Mouse (Mus musculus): ENCODE data around the gene Tom1. TPM values are rescaled to one million over a fixed set of nuclear protein-coding genes. Genes with fewer than 3 reads are reported as not detected.

The Tom1 gene
- polyA plus RNA-seq, 1 experiment from 2014 or later: 36.5 TPM

DNA sequence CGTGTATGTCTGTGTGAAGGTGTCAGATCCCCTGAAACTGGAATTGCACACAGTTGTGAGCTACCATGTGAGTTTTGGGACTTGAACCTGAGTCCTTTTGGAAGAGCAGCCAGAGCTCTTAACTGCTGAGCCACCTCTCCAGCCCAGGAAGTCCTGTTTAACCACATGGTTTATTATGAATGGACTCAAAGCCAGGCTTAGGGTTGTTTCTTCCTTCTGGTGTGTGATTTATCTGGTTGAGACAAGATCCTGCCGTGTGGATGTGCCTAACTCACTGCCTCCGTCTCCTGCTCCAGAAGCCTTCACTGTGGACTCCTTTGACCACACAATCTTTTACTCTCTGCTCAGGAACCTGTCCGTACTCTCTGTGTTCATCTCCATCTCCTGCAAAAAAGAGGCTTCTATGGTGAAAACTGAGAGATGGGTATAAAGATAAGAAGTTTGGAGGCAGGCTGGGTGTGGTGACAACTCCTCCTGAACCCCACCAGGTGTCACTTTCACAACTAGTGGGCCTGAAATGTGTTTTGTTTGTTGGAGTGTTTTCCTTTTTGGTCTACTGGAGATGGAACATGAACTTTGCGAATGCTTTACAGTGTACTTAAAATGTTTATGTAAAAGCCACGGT lies 48.8 kb downstream of the Tom1 start:
- H3K9me3 ChIP-seq (replicated peaks): no peaks in the 10 kb centered on the region
- H3K4me3 ChIP-seq: no peak overlapping the region
- DNase-seq (ENCODE audit: low spot score): no peak
- H3K36me3 ChIP-seq: no peaks in the 10 kb centered on the region
- H3K27me3 ChIP-seq (ENCODE audit: low read depth, poor library complexity, severe bottlenecking): no peaks in the 10 kb centered on the region
- no peak overlapping the region for H3K27ac ChIP-seq
- WGBS: 81% methylated on average over 6 of the region's 6 CpGs
- peaks cover 11% of the 10 kb centered on the region for H3K4me1 ChIP-seq

DNA sequence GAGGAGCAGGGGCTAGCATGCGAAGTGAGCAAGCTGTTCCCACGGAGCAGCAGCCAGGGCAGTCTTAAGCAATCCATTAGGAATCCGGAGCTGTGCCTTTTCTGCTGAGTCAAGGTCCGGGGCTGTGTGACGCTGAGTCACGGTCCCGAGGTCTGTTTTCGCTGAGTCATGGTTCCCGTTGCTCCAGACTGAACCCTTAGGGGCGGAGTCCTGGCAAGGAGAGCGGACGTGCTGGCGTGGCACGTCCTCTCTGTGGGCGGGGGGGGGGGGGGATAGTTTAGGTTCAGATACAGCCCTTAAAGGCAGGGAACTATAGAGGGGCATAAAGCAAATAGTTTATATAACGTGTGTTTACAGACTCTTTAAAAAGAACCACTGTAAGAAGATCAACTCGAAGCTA lies 50.3 kb downstream of the Tom1 start:
- Histone ChIP-seq H3K4me3 (peak overlapping the region; percentile 40), H3K27ac (no peak overlapping the region; the same call in 1 of the 2 replicates), H3K4me1 (peaks cover 11% of the 10 kb centered on the region), H3K36me3 (no peaks in the 10 kb centered on the region), H3K27me3 (ENCODE audit: low read depth, poor library complexity, severe bottlenecking) (no peaks in the 10 kb centered on the region), H3K9me3 (replicated peaks) (no peaks in the 10 kb centered on the region)
- WGBS: 10% methylated on average over 17 of the region's 17 CpGs
- peak; percentile 93 for DNase-seq (ENCODE audit: low spot score)

DNA sequence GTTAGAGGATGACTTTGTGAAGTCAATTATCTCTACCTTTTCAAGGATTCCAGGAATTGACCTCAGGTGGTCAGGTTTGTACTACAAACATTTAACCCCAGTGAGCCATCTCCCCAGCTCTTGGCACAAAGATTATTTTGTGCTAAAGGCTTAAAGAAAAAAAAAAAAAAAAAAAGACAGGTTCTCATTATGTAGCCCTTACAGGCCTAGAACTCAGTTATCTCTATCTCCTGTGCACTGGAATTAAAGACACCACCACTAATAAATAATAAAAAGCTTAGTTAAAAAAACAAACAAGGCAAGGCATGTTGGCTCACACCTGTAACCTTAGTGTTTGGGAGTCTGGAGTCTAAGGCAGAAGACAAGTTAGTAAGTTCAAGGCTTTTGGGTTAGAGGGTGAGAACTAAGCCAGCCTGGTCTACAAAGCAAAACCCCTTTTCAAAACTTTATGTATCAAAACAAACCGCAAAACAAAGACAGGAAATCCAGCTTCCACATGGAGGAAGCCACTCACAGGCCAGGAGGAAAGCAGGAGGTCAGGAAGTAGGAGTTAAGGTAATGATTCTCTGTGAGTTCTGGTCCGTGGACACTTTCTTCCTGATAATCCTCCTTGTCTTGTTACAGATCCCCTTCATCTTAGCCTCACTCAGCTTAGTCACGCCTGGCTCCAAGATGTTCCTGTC lies 51.0 kb downstream of the Tom1 start:
- Histone ChIP-seq H3K36me3 (no peaks in the 10 kb centered on the region), H3K4me3 (no peak overlapping the region), H3K9me3 (replicated peaks) (no peaks in the 10 kb centered on the region), H3K27me3 (ENCODE audit: low read depth, poor library complexity, severe bottlenecking) (no peaks in the 10 kb centered on the region), H3K27ac (no peak overlapping the region; the same call in 1 of the 2 replicates), H3K4me1 (peaks cover 16% of the 10 kb centered on the region)
- 86% methylated on average over 3 of the region's 3 CpGs for WGBS
- no peak for DNase-seq (ENCODE audit: low spot score)

DNA sequence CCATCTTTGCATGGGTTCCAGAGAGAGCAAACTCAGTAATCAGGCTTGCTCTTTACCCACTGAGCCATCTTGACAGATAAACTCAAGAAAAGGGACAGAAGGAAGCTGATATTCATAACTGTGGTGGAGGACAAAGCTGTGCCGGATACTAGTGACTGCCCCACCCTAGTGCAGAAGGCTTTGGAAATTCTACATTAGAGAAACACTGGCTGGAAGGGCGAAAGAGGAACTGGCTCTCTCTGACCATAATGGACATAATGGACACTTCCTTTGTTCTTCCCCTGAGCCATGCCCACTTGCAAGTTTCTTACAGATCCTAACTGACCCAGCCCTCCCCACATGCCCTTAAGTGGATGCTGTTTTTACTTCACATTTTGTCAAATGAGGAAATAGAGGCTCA lies 52.5 kb downstream of the Tom1 start:
- Histone ChIP-seq H3K36me3 (no peaks in the 10 kb centered on the region), H3K4me3 (no peak overlapping the region), H3K9me3 (replicated peaks) (no peaks in the 10 kb centered on the region), H3K4me1 (peaks cover 17% of the 10 kb centered on the region), H3K27ac (no peak overlapping the region), H3K27me3 (ENCODE audit: low read depth, poor library complexity, severe bottlenecking) (no peaks in the 10 kb centered on the region)
- WGBS: 93% methylated on average over 2 of the region's 2 CpGs
- DNase-seq (ENCODE audit: low spot score): no peak

DNA sequence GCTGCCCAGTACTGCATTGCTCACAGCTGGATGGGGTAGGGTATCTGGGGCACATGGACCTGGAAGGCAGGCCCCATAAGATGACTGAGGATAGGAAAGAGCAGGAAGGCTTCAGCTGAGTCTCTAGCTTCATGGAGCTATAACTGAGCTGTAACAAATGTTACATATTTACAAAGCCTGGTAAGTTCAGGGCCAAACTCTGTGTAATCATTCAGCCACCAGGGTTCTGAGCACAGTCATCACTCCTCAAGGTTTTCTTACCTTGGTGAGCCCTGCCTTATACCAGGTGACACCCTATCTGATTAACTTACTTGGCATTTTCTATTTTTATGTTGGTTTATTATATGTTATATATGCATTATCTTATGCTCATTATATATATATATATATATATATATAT lies 53.6 kb downstream of the Tom1 start:
- H3K9me3 ChIP-seq (replicated peaks): no peaks in the 10 kb centered on the region
- H3K36me3 ChIP-seq: no peaks in the 10 kb centered on the region
- DNase-seq (ENCODE audit: low spot score): no peak
- H3K4me1 ChIP-seq: peaks cover 17% of the 10 kb centered on the region
- H3K27me3 ChIP-seq (ENCODE audit: low read depth, poor library complexity, severe bottlenecking): no peaks in the 10 kb centered on the region
- H3K4me3 ChIP-seq: no peak overlapping the region
- H3K27ac ChIP-seq: no peak overlapping the region

DNA sequence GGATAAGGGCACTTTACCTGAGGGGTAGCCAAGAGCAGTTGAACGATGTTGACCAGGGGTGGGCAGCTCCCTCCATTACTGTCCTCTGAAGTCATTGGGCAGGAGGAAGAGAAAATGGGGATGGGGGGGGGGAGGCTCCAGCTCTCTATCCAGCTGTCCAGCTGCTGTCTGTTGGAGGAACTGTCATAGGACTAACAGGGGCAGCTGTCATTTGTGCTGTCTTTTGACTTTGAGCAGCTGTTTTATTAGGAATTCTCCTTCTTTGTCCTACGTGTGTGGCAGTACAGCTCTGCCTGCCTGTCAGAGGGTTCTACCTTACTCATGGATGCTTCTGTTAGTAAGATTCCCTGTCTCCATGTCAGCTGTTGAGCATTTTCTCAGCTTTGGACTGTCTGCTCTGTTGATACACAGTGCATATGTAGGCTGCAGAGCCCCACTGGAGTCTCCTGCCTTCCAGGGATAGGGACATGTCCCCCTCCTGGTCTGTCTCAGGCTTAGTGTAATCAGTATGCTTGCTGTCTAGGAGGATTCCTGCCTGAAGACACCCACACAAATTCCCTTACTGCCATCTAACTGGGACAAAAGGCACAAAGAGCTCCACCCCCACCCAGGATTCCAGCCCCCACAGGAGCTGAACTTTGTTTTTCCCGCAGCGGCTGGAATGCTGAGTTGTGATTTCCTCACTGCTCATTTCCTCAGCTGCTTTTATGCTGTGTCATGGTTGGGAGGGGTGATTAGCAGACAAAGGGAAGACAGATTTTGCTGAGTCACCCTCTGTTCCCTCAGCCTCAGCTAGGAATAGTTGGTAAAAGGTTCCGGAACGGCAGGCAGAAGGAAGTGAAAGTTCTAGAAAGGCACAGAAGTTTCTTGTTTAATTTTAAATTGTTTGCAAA lies 55.7 kb downstream of the Tom1 start:
- WGBS: 50% methylated on average over 6 of the region's 6 CpGs
- Histone ChIP-seq H3K27ac (peak overlapping the region; percentile 66; the same call in 1 of the 2 replicates), H3K27me3 (ENCODE audit: low read depth, poor library complexity, severe bottlenecking) (no peaks in the 10 kb centered on the region), H3K36me3 (no peaks in the 10 kb centered on the region), H3K9me3 (replicated peaks) (no peaks in the 10 kb centered on the region), H3K4me3 (no peak overlapping the region), H3K4me1 (peaks cover 15% of the 10 kb centered on the region)
- peak; percentile 53 for DNase-seq (ENCODE audit: low spot score)

DNA sequence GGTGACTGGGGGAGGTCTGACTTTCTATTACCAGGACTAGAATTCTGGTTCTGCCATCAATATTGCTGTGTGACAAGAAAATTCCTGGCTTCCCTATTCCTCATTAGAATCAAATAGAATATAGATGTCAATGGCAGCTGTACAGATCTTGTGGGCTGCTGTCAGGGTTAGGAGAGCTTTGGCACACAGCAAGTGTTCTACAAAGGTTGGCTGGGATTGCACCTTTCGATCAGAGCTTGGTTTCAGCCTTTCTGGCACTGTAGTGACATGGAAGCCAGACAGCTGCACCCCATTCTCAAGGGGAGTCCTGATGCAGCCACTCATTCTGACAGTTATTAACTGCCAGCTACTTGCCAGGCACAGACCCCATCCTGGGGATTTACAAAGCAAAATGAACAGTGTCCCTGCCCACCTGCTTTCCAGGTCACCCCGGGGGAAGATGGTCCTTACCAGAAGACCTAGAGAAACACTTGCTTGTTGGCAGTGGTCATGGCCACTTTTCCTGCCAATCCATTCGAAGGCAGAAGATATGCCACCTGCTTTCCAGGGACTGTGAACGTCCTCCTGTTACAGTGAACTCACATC lies 57.4 kb downstream of the Tom1 start:
- no peak overlapping the region for H3K4me3 ChIP-seq
- DNase-seq (ENCODE audit: low spot score): no peak
- no peaks in the 10 kb centered on the region for H3K27me3 ChIP-seq (ENCODE audit: low read depth, poor library complexity, severe bottlenecking)
- 86% methylated on average over 4 of the region's 4 CpGs for WGBS
- H3K9me3 ChIP-seq (replicated peaks): no peaks in the 10 kb centered on the region
- H3K4me1 ChIP-seq: peaks cover 26% of the 10 kb centered on the region
- no peak overlapping the region for H3K27ac ChIP-seq
- H3K36me3 ChIP-seq: no peaks in the 10 kb centered on the region

DNA sequence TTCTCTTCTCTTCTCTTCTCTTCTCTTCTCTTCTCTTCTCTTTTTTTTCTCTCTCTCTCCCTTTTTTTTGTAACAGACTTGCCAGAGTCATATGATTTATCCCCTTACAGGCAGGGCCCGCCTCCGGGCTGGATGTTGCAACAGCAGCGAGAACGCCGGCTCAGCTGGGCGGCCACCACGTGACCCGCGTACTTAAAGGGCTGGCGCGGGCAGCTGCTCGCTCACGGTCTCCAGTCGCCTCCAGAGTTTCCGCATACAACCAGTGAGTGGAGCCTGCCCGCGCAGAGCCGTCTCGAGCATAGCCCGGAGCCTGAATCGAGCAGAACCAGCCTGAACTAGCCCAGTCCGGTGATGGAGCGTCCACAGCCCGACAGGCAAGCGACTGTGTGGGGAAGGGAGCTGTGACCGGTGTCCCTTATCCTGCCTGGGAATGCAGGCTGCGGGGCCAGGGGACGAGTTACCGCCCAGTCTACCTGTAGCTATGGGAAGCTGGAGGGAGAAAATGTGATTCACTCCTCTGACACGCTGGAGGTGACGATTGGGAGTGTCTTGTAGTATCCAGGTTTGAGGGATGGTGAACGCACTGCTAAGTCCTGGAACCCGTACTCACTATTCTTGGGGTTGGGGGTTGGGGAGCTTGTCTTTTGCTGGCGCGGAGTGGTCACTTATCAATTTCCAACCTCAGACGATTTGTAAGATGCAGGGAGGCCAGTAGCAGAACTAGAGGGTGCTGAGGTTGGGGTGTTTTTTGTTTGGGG lies 60.1 kb downstream of the Tom1 start, which contains the start of gene Hmox1:
Gene Hmox1, plus strand, starts transcription at position 223 of the 758 bp plus-strand sequence.
- H3K36me3 ChIP-seq: peaks cover 23% of the 10 kb centered on the region
- H3K4me1 ChIP-seq: peaks cover 26% of the 10 kb centered on the region
- peak within 1 kb of the TSS; percentile 86 for H3K27ac ChIP-seq
- H3K4me3 ChIP-seq: peak within 1 kb of the TSS; percentile 68
- peak; percentile 96 for DNase-seq (ENCODE audit: low spot score)
- H3K27me3 ChIP-seq (ENCODE audit: low read depth, poor library complexity, severe bottlenecking): no peaks in the 10 kb centered on the region
- WGBS: 2% methylated on average over 36 of the region's 36 CpGs
- H3K9me3 ChIP-seq (replicated peaks): no peaks in the 10 kb centered on the region

DNA sequence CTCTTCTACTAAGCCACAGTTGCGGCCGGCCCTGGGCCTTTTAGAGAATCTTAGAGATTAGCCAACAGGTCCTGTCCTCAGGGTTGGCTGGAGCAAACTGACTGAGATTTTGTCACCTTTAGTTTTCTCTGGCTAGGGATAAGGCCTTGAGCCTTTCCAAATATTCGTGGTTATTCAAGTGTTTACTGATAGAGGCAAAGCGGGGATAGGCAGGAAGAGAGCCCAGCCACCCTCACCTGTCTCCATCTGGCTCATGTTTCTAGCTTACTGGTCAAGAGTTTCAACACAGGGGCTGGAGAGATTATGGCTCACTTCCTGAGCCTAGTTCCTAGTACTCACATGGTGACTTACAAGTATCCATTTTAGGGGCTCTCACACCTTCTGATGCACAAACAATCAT lies 69.5 kb downstream of the Tom1 start:
- no peak overlapping the region for H3K4me3 ChIP-seq
- no peak overlapping the region for H3K27ac ChIP-seq
- DNase-seq (ENCODE audit: low spot score): no peak
- H3K9me3 ChIP-seq (replicated peaks): no peaks in the 10 kb centered on the region
- no peaks in the 10 kb centered on the region for H3K27me3 ChIP-seq (ENCODE audit: low read depth, poor library complexity, severe bottlenecking)
- 91% methylated on average over 4 of the region's 4 CpGs for WGBS
- H3K36me3 ChIP-seq: peaks cover 28% of the 10 kb centered on the region
- peaks cover 4% of the 10 kb centered on the region; the same call in 1 of the 2 replicates for H3K4me1 ChIP-seq

DNA sequence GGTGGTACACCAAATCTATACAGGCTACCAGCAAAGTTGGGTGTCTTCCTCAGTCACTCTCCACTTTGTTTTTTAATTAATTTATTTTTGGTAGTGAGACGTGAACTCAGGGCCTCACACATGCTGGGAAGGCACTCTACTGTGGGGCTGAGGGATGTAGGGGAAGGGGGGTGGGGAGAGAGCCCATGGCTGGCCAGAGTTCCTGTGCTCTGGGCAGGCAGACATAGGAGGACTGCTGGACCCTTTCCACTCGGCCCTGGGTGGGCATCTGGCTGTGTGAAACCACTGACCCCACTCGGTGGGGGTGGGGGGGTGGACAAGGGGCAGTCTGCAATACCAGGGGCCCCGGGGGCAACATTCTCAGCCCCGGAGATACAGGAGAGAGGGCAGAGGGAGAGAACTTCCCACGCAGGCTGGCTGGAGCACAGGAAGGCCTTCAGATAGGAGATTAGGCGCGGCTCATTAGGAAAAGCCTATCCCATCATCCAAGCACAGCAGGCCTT lies 69.9 kb downstream of the Tom1 start:
- H3K4me3 ChIP-seq: no peak overlapping the region
- no peaks in the 10 kb centered on the region for H3K27me3 ChIP-seq (ENCODE audit: low read depth, poor library complexity, severe bottlenecking)
- peaks cover 4% of the 10 kb centered on the region; the same call in 1 of the 2 replicates for H3K4me1 ChIP-seq
- H3K27ac ChIP-seq: no peak overlapping the region
- H3K9me3 ChIP-seq (replicated peaks): no peaks in the 10 kb centered on the region
- WGBS: 67% methylated on average over 8 of the region's 8 CpGs
- DNase-seq (ENCODE audit: low spot score): no peak
- peaks cover 23% of the 10 kb centered on the region for H3K36me3 ChIP-seq

DNA sequence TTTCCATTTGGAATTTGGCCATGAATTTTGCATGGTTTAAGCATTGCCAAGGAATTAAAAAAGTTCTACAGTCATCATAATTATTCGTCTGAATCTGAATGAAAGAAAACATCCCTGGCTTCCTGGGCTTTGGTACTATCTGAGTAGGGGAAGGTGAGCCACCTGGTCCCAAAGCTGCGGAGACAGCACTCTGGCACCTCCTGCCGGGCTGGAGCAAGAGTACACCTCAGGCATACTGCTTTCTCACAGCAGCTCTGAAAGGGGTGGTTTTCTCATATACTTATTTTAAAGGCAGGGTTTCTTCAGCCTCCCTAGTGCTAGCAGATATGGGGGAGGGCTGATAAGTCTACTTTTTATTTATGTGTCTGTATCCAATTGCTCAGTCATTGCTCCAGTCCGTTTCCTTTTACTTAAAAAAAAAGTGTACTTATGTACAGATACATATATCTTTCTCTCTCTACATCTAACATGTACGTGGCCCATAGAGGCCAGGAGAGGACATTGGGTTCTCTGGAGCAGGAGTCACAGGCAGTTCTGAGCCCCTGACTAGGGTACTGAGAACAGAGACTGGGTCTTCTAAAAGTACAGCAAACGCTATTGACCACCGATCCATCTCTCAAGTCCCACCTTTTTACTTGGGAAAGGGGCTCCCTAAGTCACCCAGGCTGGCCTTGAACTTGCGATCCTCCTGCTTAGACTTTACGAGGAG lies 75.2 kb downstream of the Tom1 start:
- H3K27me3 ChIP-seq (ENCODE audit: low read depth, poor library complexity, severe bottlenecking): no peaks in the 10 kb centered on the region
- peak overlapping the region; percentile 83 for H3K4me3 ChIP-seq
- peak overlapping the region; percentile 97 for H3K27ac ChIP-seq
- H3K4me1 ChIP-seq: peaks cover 21% of the 10 kb centered on the region
- under 1% methylated on average over 9 of the region's 9 CpGs for WGBS
- no peaks in the 10 kb centered on the region for H3K9me3 ChIP-seq (replicated peaks)
- peak; percentile 79 for DNase-seq (ENCODE audit: low spot score)
- H3K36me3 ChIP-seq: peaks cover 37% of the 10 kb centered on the region
